Mouse (Mus musculus): Measurements from ENCODE around the gene Abcc3.
"Not testable (repeated sequence)": the region's sequence is repeated elsewhere in the genome, so short reads cannot be mapped to it uniquely, and the experiment has no call there.

Abcc3 gene

DNA sequence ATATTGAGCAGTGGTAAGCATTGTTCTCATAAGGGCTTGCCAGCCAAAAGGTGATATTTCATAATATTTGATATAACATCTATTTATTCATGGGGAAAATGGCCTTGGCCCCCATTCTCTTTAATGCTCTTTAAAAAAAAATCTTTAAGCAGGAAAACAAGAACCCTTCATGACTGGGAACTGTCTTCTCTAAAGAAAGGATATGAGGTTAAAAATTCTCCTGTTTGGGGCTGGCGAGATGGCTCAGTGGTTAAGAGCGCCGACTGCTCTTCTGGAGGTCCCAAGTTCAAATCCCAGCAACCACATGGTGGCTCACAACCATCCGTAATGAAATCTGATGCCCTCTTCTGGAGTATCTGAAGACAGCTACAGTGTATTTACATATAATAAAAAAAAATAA lies 9.2 kb upstream of the Abcc3 start:
- DNase-seq, result not testable (repeated sequence)

DNA sequence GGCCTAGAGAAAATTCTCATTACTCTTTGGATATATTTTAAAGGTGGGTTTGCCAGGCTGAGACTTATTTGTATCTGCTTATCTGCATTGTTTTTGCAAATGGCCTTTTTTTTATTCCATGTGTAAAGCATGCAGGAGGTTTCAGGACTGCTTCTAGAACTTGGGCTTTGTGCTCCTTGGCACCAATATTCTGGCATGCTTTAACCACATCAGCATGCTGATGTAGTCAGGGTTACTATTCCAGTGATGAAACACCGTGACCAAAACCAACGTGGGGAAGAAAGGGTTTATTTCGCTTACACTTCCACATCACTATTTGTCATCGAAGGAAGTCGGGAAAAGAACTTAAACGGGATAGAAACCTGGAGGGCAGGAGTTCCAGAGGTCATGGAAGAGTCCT lies 8.2 kb upstream of the Abcc3 start:
- no peak for DNase-seq

DNA sequence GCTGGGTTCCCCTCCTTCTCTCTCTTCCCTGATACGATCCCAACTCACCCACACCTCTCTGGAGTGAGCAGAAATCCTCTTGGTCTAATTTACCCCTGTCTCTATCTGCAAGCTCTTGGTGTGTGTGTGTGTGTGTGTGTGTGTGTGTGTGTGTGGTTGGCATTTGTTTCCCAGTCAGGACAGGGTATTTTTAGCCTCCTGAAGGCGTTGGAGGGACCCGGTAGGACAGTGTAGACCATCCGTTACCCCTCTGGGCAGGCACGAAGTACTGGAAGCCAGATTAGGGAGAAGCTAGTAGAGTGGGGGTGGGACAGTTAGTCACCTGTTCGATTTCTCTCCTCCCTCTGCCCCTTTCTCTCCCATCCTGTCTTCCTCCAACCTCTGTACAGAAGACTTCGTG lies 1.3 kb upstream of the Abcc3 start:
- no peak for DNase-seq

DNA sequence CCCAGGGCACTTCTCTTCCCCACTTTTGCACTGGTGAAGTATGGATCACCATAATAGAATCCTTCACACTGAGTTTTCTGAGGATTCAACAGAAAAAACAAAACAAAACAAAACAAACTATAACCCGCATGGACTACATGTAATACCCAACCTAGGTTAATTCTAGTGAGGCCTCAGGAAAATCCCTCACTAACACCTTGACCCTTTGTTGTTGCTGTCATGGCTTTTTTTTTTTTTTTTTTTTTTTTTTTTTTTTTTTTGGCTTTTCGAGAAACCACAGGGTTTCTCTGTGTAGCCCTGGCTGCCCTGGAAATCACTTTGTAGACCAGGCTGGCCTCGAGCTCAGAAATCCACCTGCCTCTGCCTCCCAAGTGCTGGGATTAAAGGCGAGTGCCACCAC lies 693 bp upstream of the Abcc3 start:
- not testable (repeated sequence) for DNase-seq

DNA sequence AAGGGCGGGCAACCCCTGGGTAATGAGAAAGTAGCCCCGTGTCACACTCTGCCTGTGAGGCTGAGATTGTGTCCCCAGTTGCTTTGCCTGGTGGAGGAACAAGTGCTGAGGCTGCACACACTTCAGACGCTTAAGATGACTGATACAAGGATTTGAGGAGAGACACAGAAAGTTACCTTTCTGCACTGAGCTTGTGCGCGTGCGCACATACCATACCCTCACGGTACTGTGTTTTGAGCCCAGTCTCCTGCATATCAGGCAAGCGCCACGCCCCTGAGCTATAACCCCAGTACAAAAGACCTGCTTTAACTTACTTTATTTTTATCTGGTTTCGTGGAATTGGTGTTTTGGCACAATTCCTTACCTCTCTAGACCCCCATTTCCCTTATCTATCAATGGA lies 1.1 kb downstream of the Abcc3 start:
- no peak for DNase-seq

DNA sequence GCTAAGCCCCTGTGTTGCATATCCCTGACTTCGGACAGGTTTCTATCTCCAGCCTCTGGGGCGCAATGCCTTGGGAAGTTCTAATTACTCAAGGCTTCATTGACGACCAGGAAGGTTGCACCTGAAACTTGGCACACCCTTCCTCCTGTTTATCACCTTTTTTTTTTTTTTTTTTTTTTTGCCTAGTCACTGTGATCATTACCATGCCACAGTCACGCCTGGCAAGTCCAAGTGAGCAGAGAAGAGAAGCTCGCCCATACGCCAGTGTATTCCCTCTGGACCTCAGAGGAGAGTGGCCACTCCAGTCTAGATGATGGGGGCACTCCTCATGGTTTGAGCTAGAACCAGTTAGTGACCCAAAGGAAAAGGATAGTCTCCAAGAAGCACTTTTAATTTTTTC lies 2.0 kb downstream of the Abcc3 start:
- no peak for DNase-seq

DNA sequence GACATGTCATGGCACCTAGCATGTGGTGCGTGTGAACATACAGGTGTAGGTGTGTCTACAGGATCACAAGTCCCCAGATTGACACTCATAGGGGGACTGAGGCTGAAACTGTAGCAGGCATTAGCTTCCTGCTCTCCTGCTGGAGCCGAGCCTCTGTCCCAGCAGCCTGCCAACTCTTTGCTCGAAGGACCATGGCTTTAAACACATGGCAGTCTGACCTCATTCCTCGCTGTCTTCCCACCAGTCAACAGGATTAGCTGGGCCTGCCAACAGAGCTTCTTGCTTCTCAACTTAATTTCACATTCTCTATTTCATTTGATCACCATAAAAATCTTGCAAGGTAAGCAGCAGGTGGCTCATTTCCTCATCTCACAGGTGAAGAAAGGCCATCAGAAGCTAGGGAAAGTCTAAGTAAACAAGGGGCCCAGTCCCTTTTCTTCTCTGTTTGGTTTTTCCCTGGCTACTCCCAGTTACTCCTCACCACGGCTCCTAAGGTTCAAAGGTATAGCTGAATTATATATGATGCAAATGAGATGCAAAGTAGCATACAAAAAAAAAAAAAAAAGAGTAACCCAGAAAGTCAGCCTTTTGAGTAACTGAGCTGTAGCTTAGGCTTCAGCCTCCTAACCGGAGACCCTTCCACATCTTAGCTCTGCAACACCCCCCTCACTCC lies 2.9 kb downstream of the Abcc3 start:
- DNase-seq, result peak; percentile 64 to 79

DNA sequence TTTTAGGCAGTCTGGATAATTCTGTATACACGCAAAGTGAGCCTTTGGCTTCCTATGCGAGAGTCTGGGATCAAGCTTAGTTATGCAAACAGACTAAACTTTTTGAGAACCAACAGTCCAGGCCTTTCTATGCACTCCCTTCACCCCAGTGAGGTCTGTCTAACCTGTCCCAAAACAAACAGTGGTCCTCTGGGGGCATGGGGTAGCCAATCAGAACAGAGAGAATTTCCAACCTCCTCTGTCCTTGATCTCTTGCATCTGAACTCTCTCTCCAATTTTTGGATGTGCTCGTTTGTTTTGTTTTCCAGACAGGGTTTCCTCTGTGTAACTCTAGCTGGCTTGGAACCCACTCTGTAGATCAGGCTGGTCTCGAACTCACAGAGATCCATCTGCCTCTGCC lies 3.8 kb downstream of the Abcc3 start:
- no peak for DNase-seq

DNA sequence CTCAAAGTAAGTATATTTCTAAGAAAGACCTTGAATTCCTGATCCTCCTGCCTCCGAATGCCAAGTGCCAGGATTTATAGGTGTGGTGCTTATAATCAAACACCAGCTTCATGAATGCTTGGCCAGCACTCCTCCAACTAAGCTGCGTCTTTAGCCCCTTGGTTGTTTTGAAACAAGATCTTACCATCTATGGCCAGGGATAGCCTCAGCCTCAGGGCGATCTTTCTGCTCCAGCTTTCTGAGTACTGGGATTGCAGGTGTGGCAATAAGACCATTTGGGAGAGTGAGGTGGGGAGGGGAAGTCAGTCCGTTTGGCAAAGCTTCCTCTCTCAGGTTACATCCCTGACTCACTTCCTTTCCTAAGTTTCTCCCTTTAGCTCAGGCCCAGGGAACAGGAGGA lies 5.0 kb downstream of the Abcc3 start:
- DNase-seq, result no peak

DNA sequence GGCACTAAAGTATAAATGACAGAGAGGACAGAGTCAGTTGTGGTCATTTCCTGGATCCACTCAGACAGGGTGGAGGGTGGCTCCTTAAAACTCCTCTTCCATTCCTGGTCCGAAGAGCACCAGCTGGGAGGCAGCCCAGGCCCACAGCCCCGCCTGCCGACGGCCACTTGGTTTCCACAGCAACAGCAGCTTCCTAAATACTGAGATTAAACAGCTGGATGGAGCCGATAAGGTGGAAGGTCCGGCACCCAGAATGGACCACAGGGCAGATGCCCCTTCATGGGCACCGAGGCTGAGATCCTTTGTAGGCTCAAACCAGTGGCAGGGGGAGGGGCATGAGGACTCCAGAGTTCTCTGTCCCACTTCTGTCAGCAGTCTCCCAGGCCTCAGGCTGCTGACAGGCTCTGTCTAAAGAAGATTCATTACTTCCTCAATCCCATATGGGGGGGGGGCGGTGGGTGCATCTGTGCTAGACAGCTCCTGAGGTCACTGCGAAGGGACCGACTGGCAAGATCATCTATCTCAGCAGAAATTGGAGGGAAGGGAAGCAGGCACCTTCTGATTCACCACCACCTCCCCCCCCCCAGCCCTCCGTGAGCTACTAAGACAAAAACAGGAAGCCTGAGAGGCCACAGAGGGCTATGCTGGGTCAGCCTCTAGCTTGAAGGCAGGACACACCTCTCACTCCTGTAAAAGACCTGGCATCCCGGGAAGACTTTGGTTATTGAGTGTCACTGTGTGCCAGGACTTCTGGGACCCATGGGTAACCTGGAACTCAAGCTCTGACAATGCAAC lies 6.6 kb downstream of the Abcc3 start:
- DNase-seq, result no peak

DNA sequence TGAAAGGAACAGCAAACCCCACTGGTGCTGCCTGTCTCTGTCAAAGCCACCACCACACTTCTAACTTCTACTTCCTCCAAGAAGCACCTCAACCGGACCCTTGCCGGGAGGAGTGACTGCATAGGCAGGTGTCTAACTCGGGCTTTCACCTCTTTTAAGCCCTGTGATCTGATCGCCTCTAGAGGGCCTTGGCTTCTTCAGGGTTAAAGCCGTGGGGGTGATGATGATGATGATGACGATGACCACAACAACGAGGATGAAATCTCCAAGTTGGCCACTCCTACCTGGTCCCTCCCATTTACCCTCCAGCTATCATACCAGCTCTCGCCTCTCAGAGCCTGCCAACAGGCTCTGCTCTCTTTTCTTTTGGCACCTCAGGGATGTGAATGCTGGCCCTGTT lies 13.1 kb downstream of the Abcc3 start:
- no peak for DNase-seq

DNA sequence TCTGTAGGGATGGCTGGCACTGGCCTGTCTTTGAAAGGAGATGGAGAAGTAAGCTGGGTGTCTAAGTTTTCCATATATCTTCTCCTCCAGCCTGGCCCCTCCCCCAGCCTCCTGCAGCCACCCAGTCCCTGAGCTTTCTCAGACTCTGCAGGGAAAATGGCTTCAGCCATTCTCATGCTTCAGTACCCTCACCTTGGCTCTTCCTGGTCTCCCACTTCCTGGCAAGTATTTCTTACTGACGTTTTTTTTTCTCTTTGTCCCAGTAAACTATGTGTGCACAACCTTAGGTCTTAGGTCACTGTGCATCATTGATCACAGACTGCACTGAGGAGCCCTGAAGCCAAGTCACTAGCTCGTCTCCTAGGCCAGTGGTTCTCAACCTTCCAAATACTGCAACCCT lies 13.7 kb downstream of the Abcc3 start:
- no peak for DNase-seq

DNA sequence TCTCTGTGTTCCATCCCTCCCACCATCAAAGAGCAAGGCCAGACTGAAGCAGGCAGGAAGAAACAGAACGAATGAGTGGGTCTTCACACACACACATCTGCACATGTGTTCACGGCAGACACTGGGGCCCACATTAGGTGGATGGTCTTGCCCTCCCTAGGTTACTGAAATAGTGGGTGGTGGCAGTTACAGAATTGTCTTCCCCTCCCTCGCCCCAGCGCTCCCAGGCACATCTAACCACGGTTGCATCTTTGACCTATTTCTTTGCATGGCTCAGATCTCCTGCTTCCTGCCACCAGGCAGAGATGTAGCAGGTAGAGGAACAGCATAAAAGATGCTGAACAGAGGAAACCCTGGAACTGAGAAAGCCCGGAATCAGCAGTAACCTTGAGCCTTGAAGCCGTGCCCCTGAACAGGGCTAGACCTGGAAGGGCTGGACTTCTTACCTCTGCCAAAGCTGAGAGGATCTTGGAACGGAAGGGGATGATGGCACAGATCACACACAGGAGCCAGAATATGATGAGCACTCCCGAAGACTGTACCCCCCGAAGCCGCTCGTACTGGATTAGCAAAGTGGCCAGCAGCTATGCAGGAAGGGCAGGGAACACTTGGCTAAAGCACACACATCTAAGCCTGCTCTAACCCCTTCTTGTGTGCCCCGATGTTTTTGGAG lies 18.4 kb downstream of the Abcc3 start:
- DNase-seq, result peak; percentile 33 to 37

DNA sequence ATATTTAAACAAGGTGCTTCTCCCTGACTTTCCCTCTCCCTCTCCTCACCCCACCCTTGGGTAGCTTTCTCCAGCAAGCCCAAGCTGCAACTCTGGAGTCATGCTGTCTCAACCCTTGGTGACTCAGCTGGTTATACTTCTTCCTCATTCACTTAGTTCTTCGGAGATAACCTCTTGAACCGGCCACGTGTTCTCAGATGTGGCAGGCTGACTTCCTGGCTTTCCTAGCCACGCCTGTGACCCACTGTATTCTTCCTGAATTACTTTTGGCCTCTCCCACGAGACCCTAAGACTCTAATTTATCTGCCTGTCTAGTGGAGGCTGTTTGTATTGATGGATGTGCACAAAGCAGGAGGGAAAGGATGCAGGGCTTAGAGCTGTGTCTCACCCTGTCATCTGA lies 22.0 kb downstream of the Abcc3 start:
- DNase-seq, result no peak

DNA sequence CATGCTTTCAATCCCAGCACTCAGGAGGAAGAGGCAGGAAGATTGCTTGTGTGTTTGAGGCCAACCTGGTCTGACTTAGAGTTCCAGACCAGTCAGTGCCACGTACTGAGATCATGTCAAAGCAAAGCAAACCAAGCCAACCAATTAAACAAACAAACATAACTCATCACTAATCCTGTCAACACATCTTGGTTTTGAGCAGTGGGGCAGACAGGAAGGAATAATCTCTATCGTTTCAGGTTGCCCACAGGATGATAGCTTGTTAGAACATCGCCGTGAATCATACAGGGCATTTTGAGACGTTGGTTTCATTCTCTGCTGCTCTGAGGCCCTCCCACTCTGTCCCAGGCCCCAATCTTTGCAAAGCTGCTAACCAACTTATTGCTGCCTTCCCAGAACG lies 22.8 kb downstream of the Abcc3 start:
- no peak for DNase-seq

DNA sequence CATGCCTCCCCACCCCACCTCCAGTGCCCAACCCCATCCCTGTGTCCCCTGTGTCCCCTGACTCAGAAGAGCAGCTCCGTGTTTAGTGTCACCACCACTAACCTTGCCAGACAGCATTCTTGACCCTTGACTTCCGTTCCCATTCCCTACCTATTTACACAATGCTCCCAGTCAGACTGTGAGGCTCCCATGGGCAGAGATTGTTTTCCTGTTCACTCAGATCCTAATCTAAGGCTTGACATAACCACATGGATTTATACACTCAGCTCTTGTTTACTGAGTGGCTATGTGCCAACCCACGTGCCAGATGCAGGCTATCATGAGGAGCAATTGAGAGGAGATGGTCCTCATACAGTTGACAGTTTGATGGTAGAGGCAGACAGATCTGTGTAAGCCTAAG lies 27.5 kb downstream of the Abcc3 start:
- DNase-seq, result no peak

DNA sequence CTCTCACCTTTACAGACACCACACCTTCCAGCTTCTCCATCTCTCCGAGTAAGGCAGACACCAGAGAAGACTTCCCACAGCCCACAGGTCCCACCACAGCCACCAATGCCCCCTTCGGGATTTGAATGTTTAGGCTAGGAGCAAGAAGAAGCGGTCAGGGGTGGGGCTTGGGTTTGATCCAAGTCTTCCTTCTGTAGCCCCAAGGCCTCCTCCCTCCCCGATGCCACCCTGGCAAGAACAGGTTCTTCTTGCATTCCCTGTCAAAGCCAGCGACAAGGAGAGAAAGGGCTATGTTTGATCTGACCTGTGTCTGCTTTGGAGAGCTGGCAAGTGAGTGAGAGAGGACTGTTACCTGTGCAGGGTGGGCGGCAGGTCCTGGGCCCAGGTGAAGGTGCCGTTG lies 29.1 kb downstream of the Abcc3 start:
- no peak for DNase-seq

DNA sequence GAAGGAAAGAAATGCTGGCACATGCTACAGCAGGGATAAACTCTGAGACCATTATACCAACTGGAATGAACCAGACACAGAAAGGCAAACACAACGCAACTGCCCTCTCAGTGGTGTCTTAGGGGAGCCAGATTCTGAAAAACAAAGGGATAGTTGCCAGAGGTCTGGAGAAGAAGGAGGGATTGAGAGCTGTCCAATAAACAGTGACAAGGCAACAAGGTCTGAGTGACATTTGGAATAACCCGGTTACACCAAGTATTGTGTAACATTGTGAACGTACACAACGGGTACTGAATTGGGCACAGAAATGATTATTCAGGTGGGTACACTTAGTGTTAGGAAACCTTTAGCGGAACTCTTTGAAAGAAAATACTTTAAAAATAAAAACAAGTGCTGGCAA lies 30.7 kb downstream of the Abcc3 start:
- no peak for DNase-seq

DNA sequence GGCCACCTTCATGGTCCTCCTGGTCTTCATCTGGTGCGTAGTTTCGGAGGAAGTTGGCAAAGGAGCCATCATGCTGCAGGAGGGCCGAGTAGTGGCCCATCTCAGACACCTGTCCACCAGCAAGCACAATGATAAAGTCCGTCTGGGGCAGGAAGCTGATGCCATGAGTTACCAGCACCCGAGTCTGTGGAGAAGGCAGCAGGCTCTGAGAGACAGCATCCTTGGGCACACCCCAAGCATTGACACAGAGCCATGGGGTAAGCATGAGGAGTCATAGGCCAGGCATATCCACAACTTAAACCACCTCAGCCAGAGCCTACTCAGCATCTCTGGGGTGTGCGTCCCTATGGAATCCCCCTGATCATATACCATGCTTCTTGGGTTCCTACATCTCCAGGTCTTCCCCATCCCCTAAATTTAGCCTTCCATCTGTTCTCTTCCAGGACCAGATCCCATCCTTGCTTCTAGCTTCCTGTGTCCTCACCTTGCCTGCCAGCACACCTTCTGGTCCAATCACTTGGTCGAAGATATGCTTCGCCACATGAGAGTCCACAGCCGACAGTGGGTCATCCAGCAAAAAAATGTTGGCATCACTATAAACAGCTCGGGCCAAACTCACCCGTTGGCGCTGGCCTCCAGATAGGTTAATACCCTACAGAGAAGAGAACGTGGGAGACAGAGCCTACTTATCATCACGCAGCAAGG lies 31.5 kb downstream of the Abcc3 start:
- peak; percentile 73 to 79 for DNase-seq

DNA sequence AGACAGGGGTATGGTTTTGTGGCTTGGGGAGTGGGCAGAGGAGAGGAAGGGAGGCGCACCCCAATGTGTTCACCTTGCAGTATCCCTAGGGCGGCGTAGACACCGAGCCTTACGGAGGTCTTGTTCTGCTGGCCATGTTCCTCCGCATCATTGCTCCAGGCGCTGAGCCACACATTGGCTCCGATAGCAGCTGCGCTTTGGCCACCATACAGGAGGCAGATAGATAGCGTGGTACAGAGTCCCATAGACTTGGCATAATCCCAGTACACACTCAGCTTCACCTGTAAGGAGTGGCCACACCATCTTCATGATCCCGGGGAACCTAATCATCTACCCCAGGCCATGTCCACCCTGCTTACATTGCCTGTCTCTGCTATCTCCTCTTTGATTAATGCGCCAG lies 33.6 kb downstream of the Abcc3 start:
- no peak for DNase-seq

DNA sequence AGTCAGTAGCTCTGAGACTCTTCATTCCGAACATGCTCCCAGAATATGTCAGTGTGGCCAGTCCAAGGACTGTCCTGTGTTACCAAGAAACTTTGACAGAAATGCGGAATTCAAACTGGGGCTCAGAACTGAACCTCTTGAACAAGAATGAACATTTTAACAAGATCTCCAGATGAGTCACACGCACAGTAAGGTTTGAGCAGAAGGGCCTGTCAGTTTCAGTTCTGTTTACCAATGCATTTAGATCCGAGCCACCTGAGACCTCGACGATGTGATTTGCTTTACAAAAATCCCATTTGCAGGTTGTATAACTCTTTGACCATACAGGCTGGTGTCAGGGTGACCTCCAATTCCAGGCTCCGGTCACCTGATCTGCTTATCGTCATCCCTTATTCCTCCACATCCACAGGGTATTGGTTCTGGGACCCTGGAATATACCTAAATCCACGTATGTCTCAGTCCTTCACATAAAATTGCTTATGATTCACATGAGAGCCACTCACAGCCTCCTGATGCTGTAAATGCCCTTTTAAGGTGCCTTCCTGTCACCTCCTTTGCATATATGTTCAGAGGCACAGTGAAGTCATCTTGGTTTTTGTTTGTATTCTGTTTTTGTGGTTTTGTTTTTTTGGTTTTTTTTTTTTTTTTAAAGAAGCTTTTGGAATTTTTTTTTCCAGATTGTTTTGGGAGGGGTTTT lies 37.1 kb downstream of the Abcc3 start:
- no peak for DNase-seq

DNA sequence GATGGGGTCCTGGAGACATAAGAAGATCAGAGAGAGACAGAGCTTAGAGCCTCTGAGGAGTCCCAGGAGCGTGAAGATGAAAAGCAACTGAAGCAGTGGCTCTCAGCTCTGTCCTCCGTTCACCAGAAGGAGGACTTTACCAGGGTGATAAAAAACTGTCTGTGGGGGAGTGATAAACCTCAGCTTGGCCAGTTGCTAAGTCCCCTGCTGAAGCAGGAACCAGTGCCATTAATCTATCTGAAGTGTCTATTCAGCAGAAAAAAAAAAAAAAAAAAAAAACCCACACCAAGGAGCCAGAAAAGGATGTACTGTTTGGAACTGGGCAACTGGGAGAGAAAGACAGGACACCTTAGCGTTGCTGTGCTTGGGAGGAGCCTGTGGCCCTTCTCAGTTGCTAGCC lies 41.7 kb downstream of the Abcc3 start:
- no peak for DNase-seq

DNA sequence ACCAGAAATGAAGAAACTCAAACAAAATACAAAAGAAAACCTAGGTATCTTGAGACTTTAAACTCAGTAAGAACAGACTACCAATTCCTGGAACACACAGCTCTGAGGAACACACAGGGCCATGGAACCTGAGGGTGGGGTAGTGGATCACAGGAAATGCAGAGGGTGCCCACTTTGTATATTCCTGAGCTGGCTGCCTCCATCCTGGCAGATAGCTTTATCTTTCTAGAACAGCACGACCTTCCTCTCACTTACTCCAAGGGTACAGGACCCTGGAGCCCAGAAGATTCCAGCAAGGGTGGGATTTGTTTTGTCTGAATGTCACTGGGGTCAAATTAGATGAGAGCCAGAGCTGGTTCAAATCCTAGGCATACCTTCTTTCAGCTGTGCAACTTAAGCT lies 42.5 kb downstream of the Abcc3 start:
- DNase-seq, result no peak

Data from cerebellum, adult 18-20 months (tissue).